Mouse (Mus musculus): ENCODE results near the gene Nexn. TPM values are rescaled to one million over a fixed set of nuclear protein-coding genes. Genes with fewer than 3 reads are reported as not detected.
"Not testable (repeated sequence)": the region's sequence is repeated elsewhere in the genome, so short reads cannot be mapped to it uniquely, and the experiment has no call there.

Nexn gene
- polyA plus RNA-seq, 1 experiment from 2014 or later: 13.1 TPM

DNA sequence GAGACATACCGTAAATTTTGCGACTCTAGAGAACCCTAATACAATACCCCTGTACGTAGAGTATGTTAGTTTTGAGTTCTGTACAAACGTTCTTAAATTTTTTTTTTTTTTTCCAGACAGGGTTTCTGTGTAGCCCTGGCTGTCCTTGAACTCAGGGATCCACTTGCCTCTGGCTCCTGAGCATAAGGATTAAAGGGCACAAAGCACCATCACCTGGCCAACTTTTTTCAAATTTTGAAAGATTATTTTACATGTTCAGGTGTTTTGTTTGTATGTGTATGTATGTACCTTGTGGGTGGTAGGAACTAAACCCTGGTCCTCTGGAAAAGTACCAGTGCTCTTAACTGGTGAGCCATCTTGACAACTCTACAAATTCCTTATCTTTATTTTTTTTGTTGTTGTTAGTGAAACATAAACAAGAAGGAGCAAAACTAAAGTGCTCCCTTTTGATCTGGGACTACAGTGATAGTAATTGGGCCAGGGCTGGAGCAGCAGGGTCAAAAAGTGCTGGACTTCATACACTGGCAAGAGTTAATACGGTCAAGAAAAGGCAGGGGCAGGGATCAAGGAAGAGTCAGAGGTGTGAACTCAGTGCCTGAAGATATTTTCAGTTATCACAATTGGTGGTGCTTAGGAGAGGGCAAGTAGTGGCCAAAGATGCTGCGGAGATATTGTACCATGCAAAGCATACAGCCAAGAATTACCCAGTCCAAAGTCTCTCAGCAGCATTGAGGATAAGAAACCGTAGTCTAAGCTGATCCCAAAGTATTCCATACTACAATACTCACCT lies 57.9 kb downstream of the Nexn start:
- Histone ChIP-seq H3K4me3 (no peak overlapping the region), H3K4me2 (replicated peaks) (peak overlapping the region; percentile 96; the same call in 1 of the 2 replicates), H3K36me3 (no peaks in the 10 kb centered on the region), H3K9ac (no peak overlapping the region), H3K27ac (no peak overlapping the region), H3K27me3 (no peaks in the 10 kb centered on the region), H3K9me3 (no peaks in the 10 kb centered on the region), H3K4me1 (peaks cover 17% of the 10 kb centered on the region)
- 88% methylated on average over 7 of the region's 7 CpGs for WGBS
- no peak for ATAC-seq (ENCODE audit: insufficient number of reproducible peaks, insufficient read depth, low FRiP score, low TSS enrichment)

DNA sequence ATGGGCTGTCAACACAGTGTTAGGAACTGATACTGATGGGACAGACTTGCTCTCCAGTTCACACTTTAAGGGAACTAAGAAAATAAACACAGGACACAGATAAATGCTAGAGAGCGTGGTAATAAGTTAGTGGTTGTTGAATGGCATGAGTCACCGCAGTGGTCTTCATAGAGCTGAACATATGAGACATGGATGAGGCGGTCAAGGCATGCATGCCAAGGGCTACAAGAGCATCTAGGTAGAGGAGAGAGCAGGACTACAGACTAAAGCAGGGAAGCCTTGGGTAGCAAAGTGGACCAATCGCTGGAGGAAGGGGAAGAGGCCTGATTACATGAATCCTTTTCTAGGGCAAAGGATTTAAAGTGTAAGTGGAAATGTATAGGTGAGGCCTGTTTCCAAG lies 59.0 kb downstream of the Nexn start:
- Histone ChIP-seq H3K9me3 (no peaks in the 10 kb centered on the region), H3K27ac (no peak overlapping the region), H3K4me3 (no peak overlapping the region), H3K4me1 (peaks cover 6% of the 10 kb centered on the region), H3K27me3 (no peaks in the 10 kb centered on the region), H3K9ac (no peak overlapping the region), H3K36me3 (no peaks in the 10 kb centered on the region), H3K4me2 (replicated peaks) (no peak overlapping the region)
- WGBS: 95% methylated on average over 4 of the region's 4 CpGs
- no peak for ATAC-seq (ENCODE audit: insufficient number of reproducible peaks, insufficient read depth, low FRiP score, low TSS enrichment)

DNA sequence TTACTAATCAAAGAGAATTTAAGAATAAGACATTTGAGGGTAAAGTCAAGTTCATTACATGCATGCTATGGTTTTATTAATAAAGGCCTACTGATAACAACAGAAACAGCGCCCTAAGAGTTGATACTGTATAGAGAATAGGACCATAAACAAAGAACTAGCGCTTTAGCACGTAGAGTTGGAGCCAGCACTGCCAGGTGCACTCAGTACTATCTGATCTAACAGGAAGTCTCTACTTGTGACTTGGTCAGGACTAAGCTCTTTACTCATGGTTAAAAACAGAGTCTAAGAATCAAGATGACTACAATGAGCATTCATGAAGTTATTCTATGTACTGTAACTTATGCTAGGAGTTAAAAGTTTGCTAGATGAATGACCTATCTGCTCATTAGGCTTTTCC lies 61.6 kb downstream of the Nexn start:
- 76% methylated on average over 3 of the region's 3 CpGs for WGBS
- Histone ChIP-seq H3K9me3 (no peaks in the 10 kb centered on the region), H3K4me3 (no peak overlapping the region), H3K9ac (no peak overlapping the region), H3K4me2 (replicated peaks) (no peak overlapping the region), H3K27ac (no peak overlapping the region), H3K36me3 (no peaks in the 10 kb centered on the region), H3K27me3 (no peaks in the 10 kb centered on the region), H3K4me1 (no peaks in the 10 kb centered on the region)
- no peak for ATAC-seq (ENCODE audit: insufficient number of reproducible peaks, insufficient read depth, low FRiP score, low TSS enrichment)

GRCm38 (mm10) chr3:152203996-152204395 lies 62.2 kb downstream of the Nexn start:
- no peaks in the 10 kb centered on the region for H3K9me3 ChIP-seq
- no peak overlapping the region for H3K27ac ChIP-seq
- ATAC-seq (ENCODE audit: insufficient number of reproducible peaks, insufficient read depth, low FRiP score, low TSS enrichment): no peak
- no peak overlapping the region for H3K9ac ChIP-seq
- 63% methylated on average over 3 of the region's 3 CpGs for WGBS
- H3K36me3 ChIP-seq: no peaks in the 10 kb centered on the region
- H3K27me3 ChIP-seq: no peaks in the 10 kb centered on the region
- no peaks in the 10 kb centered on the region for H3K4me1 ChIP-seq
- H3K4me2 ChIP-seq (replicated peaks): no peak overlapping the region
- no peak overlapping the region for H3K4me3 ChIP-seq

GRCm38 (mm10) chr3:152203411-152203810 lies 62.7 kb downstream of the Nexn start:
- no peaks in the 10 kb centered on the region for H3K4me1 ChIP-seq
- ATAC-seq (ENCODE audit: insufficient number of reproducible peaks, insufficient read depth, low FRiP score, low TSS enrichment): no peak
- no peak overlapping the region for H3K9ac ChIP-seq
- 88% methylated on average over 6 of the region's 6 CpGs for WGBS
- no peak overlapping the region for H3K4me2 ChIP-seq (replicated peaks)
- no peaks in the 10 kb centered on the region for H3K27me3 ChIP-seq
- no peak overlapping the region for H3K27ac ChIP-seq
- no peak overlapping the region for H3K4me3 ChIP-seq
- H3K36me3 ChIP-seq: no peaks in the 10 kb centered on the region
- no peaks in the 10 kb centered on the region for H3K9me3 ChIP-seq

DNA sequence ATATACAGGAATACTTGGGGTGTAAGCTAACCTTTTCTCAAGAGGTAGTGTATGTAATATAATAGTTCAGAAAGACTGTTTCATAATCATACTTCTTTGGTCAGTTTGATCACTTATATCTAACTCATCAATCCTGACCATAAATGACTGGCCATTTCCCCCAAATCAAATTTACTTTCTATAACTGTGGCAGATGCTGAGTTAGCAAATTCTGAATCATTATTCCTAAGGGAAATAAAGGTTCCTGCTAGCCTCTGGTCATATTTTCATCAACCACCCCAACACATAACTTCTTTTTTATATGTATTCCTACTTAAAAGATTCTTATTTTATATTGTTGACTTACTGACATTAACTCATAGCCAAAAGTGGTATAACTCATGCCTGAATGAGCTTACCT lies 63.2 kb downstream of the Nexn start:
- no peak overlapping the region for H3K27ac ChIP-seq
- ATAC-seq (ENCODE audit: insufficient number of reproducible peaks, insufficient read depth, low FRiP score, low TSS enrichment): no peak
- no peaks in the 10 kb centered on the region for H3K9me3 ChIP-seq

GRCm38 (mm10) chr3:152201651-152202050 lies 64.5 kb downstream of the Nexn start:
- no peak for ATAC-seq (ENCODE audit: insufficient number of reproducible peaks, insufficient read depth, low FRiP score, low TSS enrichment)
- no peaks in the 10 kb centered on the region for H3K27me3 ChIP-seq
- no peaks in the 10 kb centered on the region for H3K4me1 ChIP-seq
- no peak overlapping the region for H3K4me2 ChIP-seq (replicated peaks)
- no peak overlapping the region for H3K9ac ChIP-seq
- no peak overlapping the region for H3K27ac ChIP-seq
- H3K36me3 ChIP-seq: no peaks in the 10 kb centered on the region
- 57% methylated on average over 2 of the region's 2 CpGs for WGBS
- H3K4me3 ChIP-seq: no peak overlapping the region
- H3K9me3 ChIP-seq: no peaks in the 10 kb centered on the region

More for the DNA sequence above, 63.2 kb downstream of the Nexn start:
- Histone ChIP-seq H3K4me1 (no peaks in the 10 kb centered on the region), H3K36me3 (no peaks in the 10 kb centered on the region), H3K9ac (no peak overlapping the region), H3K4me2 (replicated peaks) (no peak overlapping the region), H3K4me3 (no peak overlapping the region), H3K27me3 (no peaks in the 10 kb centered on the region)

DNA sequence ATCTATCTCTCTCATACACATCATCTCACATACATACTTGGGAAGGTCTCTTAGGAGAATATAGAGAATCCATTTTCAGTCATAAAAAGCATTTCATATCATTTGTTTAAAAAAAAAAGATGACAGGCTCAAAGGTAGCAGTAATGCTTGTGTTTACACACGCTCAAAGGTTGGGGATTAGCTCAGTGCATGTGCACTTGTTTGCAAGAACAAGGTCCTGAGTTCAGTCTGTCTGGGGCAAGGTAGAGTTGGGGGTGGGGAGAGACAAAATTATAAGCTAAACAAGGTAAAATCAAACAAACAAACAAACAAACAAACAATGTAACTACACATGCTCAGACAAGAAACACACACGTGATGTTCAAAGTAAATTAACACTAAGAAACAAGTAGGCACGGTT lies 65.0 kb downstream of the Nexn start:
- H3K4me3 ChIP-seq: no peak overlapping the region
- no peaks in the 10 kb centered on the region for H3K27me3 ChIP-seq
- 85% methylated on average over 3 of the region's 3 CpGs for WGBS
- H3K9ac ChIP-seq: no peak overlapping the region
- H3K4me2 ChIP-seq (replicated peaks): no peak overlapping the region
- no peaks in the 10 kb centered on the region for H3K4me1 ChIP-seq
- H3K36me3 ChIP-seq: no peaks in the 10 kb centered on the region
- no peak for ATAC-seq (ENCODE audit: insufficient number of reproducible peaks, insufficient read depth, low FRiP score, low TSS enrichment)
- H3K27ac ChIP-seq: no peak overlapping the region
- no peaks in the 10 kb centered on the region for H3K9me3 ChIP-seq

DNA sequence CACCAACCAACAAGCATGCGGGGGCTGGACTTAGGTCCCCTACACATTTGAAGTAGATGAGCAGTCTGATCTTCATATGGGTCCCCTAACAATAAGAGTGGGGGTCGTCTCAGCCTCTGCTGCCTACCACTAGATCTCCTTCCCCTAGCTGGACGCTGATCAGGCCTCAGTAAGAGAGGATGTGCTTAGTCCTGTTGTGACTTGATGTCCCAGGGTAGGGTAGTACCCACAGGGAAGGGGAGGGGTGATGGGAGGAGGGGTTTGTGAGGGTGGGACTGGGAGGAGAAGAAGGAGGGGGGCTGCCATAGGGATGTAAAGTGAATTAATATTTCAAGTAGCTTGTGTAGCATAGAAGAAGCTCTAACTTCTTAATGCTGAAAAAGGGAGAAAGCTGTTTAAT lies 67.0 kb downstream of the Nexn start:
- H3K4me3 ChIP-seq: no peak overlapping the region
- H3K36me3 ChIP-seq: no peaks in the 10 kb centered on the region
- H3K9me3 ChIP-seq: no peaks in the 10 kb centered on the region
- 73% methylated on average over 3 of the region's 3 CpGs for WGBS
- ATAC-seq (ENCODE audit: insufficient number of reproducible peaks, insufficient read depth, low FRiP score, low TSS enrichment): no peak
- H3K27me3 ChIP-seq: no peaks in the 10 kb centered on the region
- no peaks in the 10 kb centered on the region for H3K4me1 ChIP-seq
- no peak overlapping the region for H3K27ac ChIP-seq
- H3K9ac ChIP-seq: no peak overlapping the region
- H3K4me2 ChIP-seq (replicated peaks): no peak overlapping the region

- ATAC-seq (ENCODE audit: insufficient number of reproducible peaks, insufficient read depth, low FRiP score, low TSS enrichment); H3K27me3 ChIP-seq; H3K27ac ChIP-seq; H3K9ac ChIP-seq; H3K4me3 ChIP-seq; H3K4me2 ChIP-seq (replicated peaks); H3K36me3 ChIP-seq; H3K4me1 ChIP-seq; H3K9me3 ChIP-seq: not testable (repeated sequence)
- 32% methylated on average over 2 of the region's 2 CpGs for WGBS
Observed at GRCm38 (mm10) chr3:152197246-152197645, 68.9 kb downstream of the Nexn start.

- H3K27me3 ChIP-seq: no peaks in the 10 kb centered on the region
- peak overlapping the region; percentile 33 for H3K9ac ChIP-seq
- WGBS: under 1% methylated on average over 17 of the region's 17 CpGs
- peak; percentile 95 for ATAC-seq (ENCODE audit: insufficient number of reproducible peaks, insufficient read depth, low FRiP score, low TSS enrichment)
- H3K4me1 ChIP-seq: peaks cover 10% of the 10 kb centered on the region
- H3K36me3 ChIP-seq: no peaks in the 10 kb centered on the region
- peak overlapping the region; percentile 85 for H3K27ac ChIP-seq
- H3K9me3 ChIP-seq: no peaks in the 10 kb centered on the region
- peak overlapping the region; percentile 49 for H3K4me2 ChIP-seq (replicated peaks)
- peak overlapping the region; percentile 42 for H3K4me3 ChIP-seq
Observed at GRCm38 (mm10) chr3:152193635-152194097, 72.5 kb downstream of the Nexn start.

DNA sequence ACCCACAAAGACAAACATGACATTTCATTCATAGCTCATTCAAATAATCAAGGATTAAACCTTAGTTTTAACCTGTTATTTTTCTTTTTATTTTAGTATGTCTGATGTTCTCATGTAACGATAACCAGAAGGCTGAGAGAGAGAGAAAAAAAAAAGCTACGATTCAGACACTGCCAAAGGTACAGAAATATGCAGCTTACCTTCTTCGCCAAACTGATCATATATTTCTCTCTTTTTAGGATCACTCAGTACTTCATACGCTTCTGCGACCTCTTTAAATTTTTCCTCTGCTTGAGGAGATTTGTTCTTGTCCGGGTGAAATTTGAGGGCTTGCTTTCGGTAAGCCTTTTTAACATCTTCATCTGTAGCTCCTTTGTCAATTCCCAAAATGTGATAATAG lies 73.0 kb downstream of the Nexn start:
- Histone ChIP-seq H3K27ac (peak overlapping the region; percentile 85), H3K36me3 (no peaks in the 10 kb centered on the region), H3K4me1 (peaks cover 10% of the 10 kb centered on the region), H3K27me3 (no peaks in the 10 kb centered on the region), H3K9ac (peak overlapping the region; percentile 33), H3K9me3 (no peaks in the 10 kb centered on the region), H3K4me2 (replicated peaks) (peak overlapping the region; percentile 49), H3K4me3 (peak overlapping the region; percentile 42)
- ATAC-seq (ENCODE audit: insufficient number of reproducible peaks, insufficient read depth, low FRiP score, low TSS enrichment): no peak
- 3% methylated on average over 7 of the region's 7 CpGs for WGBS

All from embryonic facial prominence, embryonic 12.5 days (tissue).